Mouse (Mus musculus) common myeloid progenitor, adult 5-6 weeks (primary cell): Measurements from ENCODE around the gene A930002H24Rik. TPM values are rescaled to one million over a fixed set of nuclear protein-coding genes. Genes with fewer than 3 reads are reported as not detected.
"Not testable (repeated sequence)": the region's sequence is repeated elsewhere in the genome, so short reads cannot be mapped to it uniquely, and the experiment has no call there.

Source experiments
- ATAC-seq: replicated peaks from 2 replicates; pipeline ENCODE4 v1.8.0; 2016; ENCODE audit warnings: low read depth, mild to moderate bottlenecking, moderate TSS enrichment, inconsistent platforms; ENCODE audit not compliant: poor library complexity, severe bottlenecking
- total RNA-seq: library from RNA; stranded (forward); fragments of 200-1000, 187-1606 nt; gene quantifications from 2 replicates; pipeline ENCODE4 v1.2.3, GENCODE M21; 2017

A930002H24Rik gene
- not detected in 2 replicates for total RNA-seq

GRCm38 (mm10) chr17:63863647-63864149 lies at the start of gene A930002H24Rik:
TSS of gene A930002H24Rik (minus strand) at chr17:63863791.
- ATAC-seq: peak; percentile 97

- ATAC-seq: no peak
Observed at GRCm38 (mm10) chr17:63909297-63909696, 45.7 kb upstream of the A930002H24Rik start.

GRCm38 (mm10) chr17:63897050-63897449 lies 33.5 kb upstream of the A930002H24Rik start:
- ATAC-seq: 0 out of 2 replicates have a peak, but pooled peaks have one; percentile 22

GRCm38 (mm10) chr17:63895829-63896228 lies 32.2 kb upstream of the A930002H24Rik start:
- no peak for ATAC-seq

GRCm38 (mm10) chr17:63890611-63891010 lies 27.0 kb upstream of the A930002H24Rik start:
- ATAC-seq: no peak

- no peak for ATAC-seq
Observed at GRCm38 (mm10) chr17:63886988-63887387, 23.4 kb upstream of the A930002H24Rik start.

- ATAC-seq: no peak
Observed at GRCm38 (mm10) chr17:63880009-63880408, 16.4 kb upstream of the A930002H24Rik start.

- ATAC-seq: no peak
Observed at GRCm38 (mm10) chr17:63878889-63879288, 15.3 kb upstream of the A930002H24Rik start.

GRCm38 (mm10) chr17:63871773-63872172 lies 8.2 kb upstream of the A930002H24Rik start:
- ATAC-seq: no peak

- ATAC-seq: peak; percentile 30
Observed at GRCm38 (mm10) chr17:63864171-63864571, 580 bp upstream of the A930002H24Rik start.

GRCm38 (mm10) chr17:63863012-63863630 lies 470 bp downstream of the A930002H24Rik start, which contains the start of gene Fer:
TSS of gene Fer (plus strand) at chr17:63863062.
- peak; percentile 8; the same call in 1 of the 2 replicates for ATAC-seq

GRCm38 (mm10) chr17:63862399-63862798 lies 1.2 kb downstream of the A930002H24Rik start:
- no peak for ATAC-seq

- ATAC-seq: no peak
Observed at GRCm38 (mm10) chr17:63860988-63861387, 2.6 kb downstream of the A930002H24Rik start.

GRCm38 (mm10) chr17:63857023-63857544 lies 6.5 kb downstream of the A930002H24Rik start:
- peak; percentile 88 for ATAC-seq

GRCm38 (mm10) chr17:63850016-63850415 lies 13.6 kb downstream of the A930002H24Rik start:
- ATAC-seq: peak; percentile 89

GRCm38 (mm10) chr17:63849566-63849965 lies 14.0 kb downstream of the A930002H24Rik start:
- peak; percentile 82 for ATAC-seq

GRCm38 (mm10) chr17:63849151-63849550 lies 14.4 kb downstream of the A930002H24Rik start:
- no peak for ATAC-seq

- not testable (repeated sequence) for ATAC-seq
Observed at GRCm38 (mm10) chr17:63845766-63846165, 17.8 kb downstream of the A930002H24Rik start.

- ATAC-seq: no peak
Observed at GRCm38 (mm10) chr17:63844936-63845335, 18.7 kb downstream of the A930002H24Rik start.

GRCm38 (mm10) chr17:63842226-63842625 lies 21.4 kb downstream of the A930002H24Rik start:
- ATAC-seq: no peak

GRCm38 (mm10) chr17:63839636-63840269 lies 23.8 kb downstream of the A930002H24Rik start:
- peak; percentile 50; the same call in 1 of the 2 replicates for ATAC-seq
